Mouse (Mus musculus) forebrain, postnatal 0 days (tissue): ENCODE data around the gene Dnm3. TPM values are rescaled to one million over a fixed set of nuclear protein-coding genes. Genes with fewer than 3 reads are reported as not detected.

Experiments
- ATAC-seq: fragments of 200-750 bp; cut with Nextera tagmentation; 2 replicates; pipeline ENCODE4 v1.8.0; 2017; ENCODE audit warnings: mild to moderate bottlenecking, moderate library complexity
- DNase-seq: peaks from one replicate; pipeline ENCODE4 v3.0.0-alpha.2; 2015
- H3K27ac ChIP-seq: fragments of 300-500 bp; sonication (generic); 2 replicates; pipeline ENCODE4 v1.5.1; 2014; ENCODE audit warnings: low read depth, mild to moderate bottlenecking, antibody characterized with exemption, low read length, moderate library complexity, mixed read lengths
- H3K27me3 ChIP-seq: fragments of 300-500 bp; sonication (generic); 2 replicates; pipeline ENCODE4 v1.6.1; 2014; ENCODE audit warnings: mild to moderate bottlenecking, low read length, mixed read lengths; ENCODE audit not compliant: insufficient read depth
- H3K36me3 ChIP-seq: fragments of 300-500 bp; sonication (generic); 2 replicates; pipeline ENCODE4 v1.6.1; 2014; ENCODE audit warnings: mild to moderate bottlenecking, moderate library complexity; ENCODE audit not compliant: insufficient read depth
- H3K4me1 ChIP-seq: fragments of 300-500 bp; sonication (generic); 2 replicates; pipeline ENCODE4 v1.6.1; 2014; ENCODE audit warnings: antibody characterized with exemption; ENCODE audit not compliant: insufficient read depth
- H3K4me2 ChIP-seq: fragments of 300-500 bp; sonication (generic); 2 replicates; pipeline ENCODE4 v1.6.1; 2014; ENCODE audit warnings: low read depth, mild to moderate bottlenecking, moderate library complexity
- H3K4me3 ChIP-seq: fragments of 300-500 bp; sonication (generic); 2 replicates; pipeline ENCODE4 v1.5.1; 2014; ENCODE audit warnings: low read depth, low read length, mixed read lengths
- H3K9ac ChIP-seq: fragments of 300-500 bp; sonication (generic); 2 replicates; pipeline ENCODE4 v1.6.1; 2014; ENCODE audit warnings: mild to moderate bottlenecking
- H3K9me3 ChIP-seq: fragments of 300-500 bp; sonication (generic); 2 replicates; pipeline ENCODE4 v1.6.1; 2016; ENCODE audit warnings: low read length
- CTCF ChIP-seq: sonication (generic); IDR thresholded peaks from 2 replicates; pipeline ENCODE4 v1.5.1; 2016; ENCODE audit warnings: antibody characterized with exemption, control low read depth, low read depth
- WGBS: fragments of 180-500 bp; shearing (Covaris S2); extraction: QIAGEN DNeasy Blood & Tissue Kit; methylation state at CpG from one replicate; pipeline ENCODE4 v1.1.7; 2014; 5-methylcytosine and 5-hydroxymethylcytosine counted together
- polyA plus RNA-seq: library from polyadenylated mRNA; unstranded; fragments of >200 nt; fragmentation: Nextera tagmentation; extraction: Ambion mirVana; gene quantifications from 2 replicates; pipeline ENCODE4 v1.2.1, GENCODE M21; 2015
- total RNA-seq: library from RNA; depleted of rRNA; stranded (reverse); fragments of >200 nt; gene quantifications from 2 replicates; pipeline ENCODE4 v1.2.3, GENCODE M21; 2014

The Dnm3 gene
- total and polyA plus RNA-seq, 2 experiments from 2014 or later, result 45.3 to 74.4 TPM

- ATAC-seq (no peak), DNase-seq (no peak)
- no peaks in the 10 kb centered on the region for H3K27me3 ChIP-seq
- H3K9ac ChIP-seq, result no peak overlapping the region
- H3K27ac ChIP-seq, result no peak overlapping the region
- no peak overlapping the region for H3K4me2 ChIP-seq
- no peak overlapping the region for H3K4me3 ChIP-seq
- WGBS, result 90% methylated on average over 6 of the region's 6 CpGs
- no peak for TF ChIP-seq CTCF
- H3K9me3 ChIP-seq, result no peaks in the 10 kb centered on the region
- no peaks in the 10 kb centered on the region for H3K36me3 ChIP-seq
- no peaks in the 10 kb centered on the region for H3K4me1 ChIP-seq
Measured at GRCm38 (mm10) chr1:162505649-162506048, 27.8 kb upstream of the Dnm3 start.

GRCm38 (mm10) chr1:162476531-162477080, 1.2 kb downstream of the Dnm3 start:
- DNase-seq, result peak; percentile 18
- Histone ChIP-seq H3K9me3 (no peaks in the 10 kb centered on the region), H3K27me3 (no peaks in the 10 kb centered on the region), H3K27ac (no peak overlapping the region), H3K4me2 (peak overlapping the region; percentile 64), H3K36me3 (no peaks in the 10 kb centered on the region), H3K4me3 (peak overlapping the region; percentile 93), H3K4me1 (peaks cover 10% of the 10 kb centered on the region), H3K9ac (peak overlapping the region; percentile 79)
- TF ChIP-seq CTCF, result no peak
- peak; percentile 10; the same call in 1 of the 2 replicates for ATAC-seq
- 1% methylated on average over 19 of the region's 19 CpGs for WGBS

GRCm38 (mm10) chr1:162472949-162473348, 4.9 kb downstream of the Dnm3 start:
- TF ChIP-seq CTCF, result no peak
- H3K9ac ChIP-seq, result no peak overlapping the region
- H3K36me3 ChIP-seq, result no peaks in the 10 kb centered on the region
- ATAC-seq (no peak), DNase-seq (no peak)
- H3K27me3 ChIP-seq, result no peaks in the 10 kb centered on the region
- WGBS, result 82% methylated on average over 1 of the region's 1 CpGs
- H3K4me2 ChIP-seq, result no peak overlapping the region
- no peaks in the 10 kb centered on the region for H3K9me3 ChIP-seq
- H3K4me1 ChIP-seq, result peaks cover 10% of the 10 kb centered on the region
- H3K4me3 ChIP-seq, result no peak overlapping the region
- H3K27ac ChIP-seq, result no peak overlapping the region

GRCm38 (mm10) chr1:162471089-162471488, 6.7 kb downstream of the Dnm3 start:
- TF ChIP-seq CTCF, result no peak
- H3K27ac ChIP-seq, result no peak overlapping the region
- no peak overlapping the region for H3K4me2 ChIP-seq
- ATAC-seq (no peak), DNase-seq (no peak)
- peaks cover 7% of the 10 kb centered on the region for H3K4me1 ChIP-seq
- H3K36me3 ChIP-seq, result no peaks in the 10 kb centered on the region
- H3K4me3 ChIP-seq, result no peak overlapping the region
- H3K9me3 ChIP-seq, result no peaks in the 10 kb centered on the region
- no peaks in the 10 kb centered on the region for H3K27me3 ChIP-seq
- no peak overlapping the region for H3K9ac ChIP-seq

- H3K4me1 ChIP-seq, result peaks cover 5% of the 10 kb centered on the region; the same call in 1 of the 2 replicates
- no peak overlapping the region for H3K27ac ChIP-seq
- H3K9me3 ChIP-seq, result no peaks in the 10 kb centered on the region
- H3K27me3 ChIP-seq, result no peaks in the 10 kb centered on the region
- no peaks in the 10 kb centered on the region for H3K36me3 ChIP-seq
- no peak overlapping the region for H3K9ac ChIP-seq
- no peak for TF ChIP-seq CTCF
- WGBS, result 78% methylated on average over 2 of the region's 2 CpGs
- H3K4me2 ChIP-seq, result no peak overlapping the region
- DNase-seq, result no peak
- no peak for ATAC-seq
- H3K4me3 ChIP-seq, result no peak overlapping the region
Measured at GRCm38 (mm10) chr1:162469752-162470280, 8.0 kb downstream of the Dnm3 start.

GRCm38 (mm10) chr1:162463676-162464075, 14.2 kb downstream of the Dnm3 start:
- Histone ChIP-seq H3K36me3 (no peaks in the 10 kb centered on the region), H3K9ac (no peak overlapping the region), H3K9me3 (no peaks in the 10 kb centered on the region), H3K27ac (no peak overlapping the region), H3K4me1 (no peaks in the 10 kb centered on the region), H3K4me2 (no peak overlapping the region), H3K4me3 (no peak overlapping the region), H3K27me3 (no peaks in the 10 kb centered on the region)
- WGBS, result 90% methylated on average over 8 of the region's 8 CpGs
- ATAC-seq (no peak), DNase-seq (no peak)
- TF ChIP-seq CTCF, result no peak

- Histone ChIP-seq H3K36me3 (no peaks in the 10 kb centered on the region), H3K9ac (no peak overlapping the region), H3K27ac (no peak overlapping the region), H3K9me3 (no peaks in the 10 kb centered on the region), H3K4me2 (no peak overlapping the region), H3K4me1 (no peaks in the 10 kb centered on the region), H3K27me3 (no peaks in the 10 kb centered on the region), H3K4me3 (no peak overlapping the region)
- no peak for TF ChIP-seq CTCF
- no peak for ATAC-seq
- WGBS, result 92% methylated on average over 2 of the region's 2 CpGs
- DNase-seq, result no peak
Measured at GRCm38 (mm10) chr1:162458711-162459110, 19.1 kb downstream of the Dnm3 start.
